Mouse (Mus musculus): ENCODE measurements around the gene Rapsn. TPM values are rescaled to one million over a fixed set of nuclear protein-coding genes. Genes with fewer than 3 reads are reported as not detected.

Gene Rapsn
- polyA plus RNA-seq, 1 experiment from 2014 or later, result 0.55 TPM

DNA sequence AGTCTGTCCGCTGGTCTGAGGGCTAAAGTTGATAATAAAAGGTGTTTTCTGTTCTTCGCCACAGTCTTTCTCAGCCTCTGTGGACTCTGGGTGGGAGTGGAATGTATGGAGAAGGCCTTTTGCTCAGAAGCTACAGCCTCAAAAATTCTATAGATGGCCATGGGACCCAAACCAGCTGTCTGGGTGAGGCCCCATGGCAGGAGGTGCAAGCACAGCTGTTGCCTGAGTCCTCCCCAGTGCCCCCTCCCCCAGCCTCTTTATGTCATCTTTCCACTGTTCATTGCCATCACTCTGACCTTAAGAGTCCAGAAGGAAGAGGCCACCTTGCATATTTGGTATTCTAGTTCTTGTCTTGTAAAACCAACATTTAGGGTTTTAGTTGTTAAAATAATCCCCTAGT, 24.0 kb downstream of the Rapsn start:
- 97% methylated on average over 2 of the region's 2 CpGs for WGBS
- Histone ChIP-seq H3K36me3 (ENCODE audit: control insufficient read depth, insufficient read depth) (peaks cover 88% of the 10 kb centered on the region), H3K4me3 (ENCODE audit: low read depth, low read length) (no peak overlapping the region), H3K4me2 (replicated peaks; ENCODE audit: low read depth) (no peak overlapping the region), H3K4me1 (replicated peaks; ENCODE audit: control insufficient read depth, insufficient read depth, low read length) (peaks cover 6% of the 10 kb centered on the region), H3K27me3 (replicated peaks; ENCODE audit: control insufficient read depth, insufficient read depth, low read length) (no peaks in the 10 kb centered on the region), H3K27ac (ENCODE audit: low read depth, low read length) (0 out of 2 replicates have a peak overlapping the region, but pooled peaks have one; percentile 21), H3K9me3 (ENCODE audit: control insufficient read depth) (no peaks in the 10 kb centered on the region), H3K9ac (ENCODE audit: low read depth, low read length) (no peak overlapping the region)
- no peak for ATAC-seq
- TF ChIP-seq CTCF (IDR thresholded peaks at IDR 0.05; ENCODE audit: low read depth), result no peak

- no peak for ATAC-seq
- no peaks in the 10 kb centered on the region for H3K4me1 ChIP-seq (replicated peaks; ENCODE audit: control insufficient read depth, insufficient read depth, low read length)
- no peak overlapping the region for H3K4me3 ChIP-seq (ENCODE audit: low read depth, low read length)
- no peaks in the 10 kb centered on the region for H3K27me3 ChIP-seq (replicated peaks; ENCODE audit: control insufficient read depth, insufficient read depth, low read length)
- peaks cover 89% of the 10 kb centered on the region for H3K36me3 ChIP-seq (ENCODE audit: control insufficient read depth, insufficient read depth)
- TF ChIP-seq CTCF (IDR thresholded peaks at IDR 0.05; ENCODE audit: low read depth), result peak; percentile 80
- H3K9me3 ChIP-seq (ENCODE audit: control insufficient read depth), result no peaks in the 10 kb centered on the region
- 77% methylated on average over 10 of the region's 10 CpGs for WGBS
- no peak overlapping the region for H3K4me2 ChIP-seq (replicated peaks; ENCODE audit: low read depth)
- H3K27ac ChIP-seq (ENCODE audit: low read depth, low read length), result no peak overlapping the region
- no peak overlapping the region for H3K9ac ChIP-seq (ENCODE audit: low read depth, low read length)
Measured at GRCm38 (mm10) chr2:91060544-91061355, 25.3 kb downstream of the Rapsn start.

- WGBS, result 77% methylated on average over 6 of the region's 6 CpGs
- peak overlapping the region; percentile 50; the same call in 1 of the 2 replicates for H3K27ac ChIP-seq (ENCODE audit: low read depth, low read length)
- H3K9ac ChIP-seq (ENCODE audit: low read depth, low read length), result no peak overlapping the region
Measured at GRCm38 (mm10) chr2:91061849-91062481, 26.5 kb downstream of the Rapsn start.

DNA sequence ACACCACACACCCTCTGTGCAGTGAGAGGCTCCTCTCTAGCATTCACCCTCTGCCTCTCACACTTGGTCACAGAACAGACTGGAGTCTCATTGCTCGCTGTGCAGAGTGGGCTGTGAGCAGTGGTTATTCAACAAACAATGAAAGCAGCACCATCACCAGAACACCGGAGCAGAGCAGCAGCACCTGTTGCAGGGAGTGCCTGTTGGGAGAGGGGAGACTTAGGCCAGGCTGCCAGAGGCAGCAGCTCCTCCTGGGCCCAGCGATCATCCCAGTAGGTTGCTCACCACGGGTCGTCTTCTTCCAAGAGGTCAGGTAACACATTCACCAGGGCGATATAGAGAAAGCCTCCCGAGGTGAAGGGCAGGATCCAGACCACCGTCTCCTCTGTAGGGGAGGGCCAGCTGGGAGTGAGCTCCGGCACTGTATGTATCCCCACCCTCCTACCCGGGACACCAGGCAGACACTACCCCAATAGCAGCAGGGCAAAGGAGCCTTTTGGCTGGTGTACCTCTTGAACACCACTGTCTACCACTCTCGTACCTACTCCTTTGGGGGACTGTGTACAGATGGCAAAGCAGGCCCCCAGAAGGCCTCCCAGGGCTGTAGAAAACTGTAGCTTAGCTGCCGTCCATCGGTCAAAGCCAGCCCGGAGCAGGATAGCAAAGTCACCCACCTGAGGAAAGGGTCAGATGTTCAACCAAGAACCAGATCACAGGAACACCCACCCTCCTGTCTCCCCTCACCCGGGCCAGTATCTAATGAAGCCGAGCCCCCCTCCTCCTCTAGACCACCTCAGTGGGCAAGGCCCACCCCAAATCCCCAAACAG, 27.6 kb downstream of the Rapsn start:
- Histone ChIP-seq H3K27ac (ENCODE audit: low read depth, low read length) (no peak overlapping the region), H3K36me3 (ENCODE audit: control insufficient read depth, insufficient read depth) (peaks cover 66% of the 10 kb centered on the region), H3K4me3 (ENCODE audit: low read depth, low read length) (no peak overlapping the region), H3K9ac (ENCODE audit: low read depth, low read length) (no peak overlapping the region), H3K4me1 (replicated peaks; ENCODE audit: control insufficient read depth, insufficient read depth, low read length) (no peaks in the 10 kb centered on the region), H3K9me3 (ENCODE audit: control insufficient read depth) (no peaks in the 10 kb centered on the region), H3K27me3 (replicated peaks; ENCODE audit: control insufficient read depth, insufficient read depth, low read length) (no peaks in the 10 kb centered on the region), H3K4me2 (replicated peaks; ENCODE audit: low read depth) (no peak overlapping the region)
- ATAC-seq, result no peak
- TF ChIP-seq CTCF (IDR thresholded peaks at IDR 0.05; ENCODE audit: low read depth), result no peak
- WGBS, result 88% methylated on average over 16 of the region's 16 CpGs

More at GRCm38 (mm10) chr2:91061849-91062481, 26.5 kb downstream of the Rapsn start:
- Histone ChIP-seq H3K27me3 (replicated peaks; ENCODE audit: control insufficient read depth, insufficient read depth, low read length) (no peaks in the 10 kb centered on the region), H3K4me3 (ENCODE audit: low read depth, low read length) (no peak overlapping the region), H3K36me3 (ENCODE audit: control insufficient read depth, insufficient read depth) (peaks cover 77% of the 10 kb centered on the region), H3K9me3 (ENCODE audit: control insufficient read depth) (no peaks in the 10 kb centered on the region), H3K4me2 (replicated peaks; ENCODE audit: low read depth) (no peak overlapping the region), H3K4me1 (replicated peaks; ENCODE audit: control insufficient read depth, insufficient read depth, low read length) (no peaks in the 10 kb centered on the region)
- ATAC-seq, result 0 out of 2 replicates have a peak, but pooled peaks have one; percentile 19
- no peak for TF ChIP-seq CTCF (IDR thresholded peaks at IDR 0.05; ENCODE audit: low read depth)

DNA sequence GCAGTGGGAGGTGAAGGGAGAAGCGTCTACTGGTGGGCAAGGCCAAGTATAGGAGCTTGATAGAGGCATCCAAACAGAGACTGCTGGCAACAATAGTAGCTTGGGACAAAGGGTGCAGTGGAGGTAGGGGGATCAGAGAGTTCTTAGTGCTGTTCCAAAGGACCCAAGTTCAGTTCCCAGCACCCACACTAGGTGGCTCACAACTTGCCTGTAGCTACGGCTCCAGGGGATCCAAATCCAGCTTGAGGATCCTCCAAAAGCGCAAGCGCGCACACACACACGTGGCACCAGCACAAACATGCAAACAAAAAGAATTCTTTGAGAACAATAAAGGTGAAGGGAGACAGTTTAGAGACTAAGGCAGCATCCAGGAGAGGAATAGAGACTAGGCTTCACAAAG, 28.8 kb downstream of the Rapsn start:
- ATAC-seq, result no peak
- no peak overlapping the region for H3K4me3 ChIP-seq (ENCODE audit: low read depth, low read length)
- no peak overlapping the region for H3K4me2 ChIP-seq (replicated peaks; ENCODE audit: low read depth)
- H3K4me1 ChIP-seq (replicated peaks; ENCODE audit: control insufficient read depth, insufficient read depth, low read length), result 0 out of 2 replicates have a peak, but pooled peaks cover 2% of the 10 kb centered on the region
- H3K27me3 ChIP-seq (replicated peaks; ENCODE audit: control insufficient read depth, insufficient read depth, low read length), result no peaks in the 10 kb centered on the region
- no peaks in the 10 kb centered on the region for H3K9me3 ChIP-seq (ENCODE audit: control insufficient read depth)
- H3K36me3 ChIP-seq (ENCODE audit: control insufficient read depth, insufficient read depth), result peaks cover 54% of the 10 kb centered on the region
- TF ChIP-seq CTCF (IDR thresholded peaks at IDR 0.05; ENCODE audit: low read depth), result no peak
- H3K9ac ChIP-seq (ENCODE audit: low read depth, low read length), result no peak overlapping the region
- WGBS, result 86% methylated on average over 6 of the region's 6 CpGs
- no peak overlapping the region for H3K27ac ChIP-seq (ENCODE audit: low read depth, low read length)

GRCm38 (mm10) chr2:91065544-91065943, 30.1 kb downstream of the Rapsn start:
- no peak overlapping the region for H3K4me2 ChIP-seq (replicated peaks; ENCODE audit: low read depth)
- peaks cover 43% of the 10 kb centered on the region for H3K36me3 ChIP-seq (ENCODE audit: control insufficient read depth, insufficient read depth)
- no peak overlapping the region for H3K9ac ChIP-seq (ENCODE audit: low read depth, low read length)
- H3K4me1 ChIP-seq (replicated peaks; ENCODE audit: control insufficient read depth, insufficient read depth, low read length), result 0 out of 2 replicates have a peak, but pooled peaks cover 2% of the 10 kb centered on the region
- no peak for ATAC-seq
- 60% methylated on average over 3 of the region's 3 CpGs for WGBS
- no peak overlapping the region for H3K4me3 ChIP-seq (ENCODE audit: low read depth, low read length)
- no peaks in the 10 kb centered on the region for H3K27me3 ChIP-seq (replicated peaks; ENCODE audit: control insufficient read depth, insufficient read depth, low read length)
- H3K9me3 ChIP-seq (ENCODE audit: control insufficient read depth), result no peaks in the 10 kb centered on the region
- TF ChIP-seq CTCF (IDR thresholded peaks at IDR 0.05; ENCODE audit: low read depth), result peak; percentile 83
- no peak overlapping the region for H3K27ac ChIP-seq (ENCODE audit: low read depth, low read length)
